ENCODE assay signal across 8 mouse cellular contexts in the genomic region with DNA sequence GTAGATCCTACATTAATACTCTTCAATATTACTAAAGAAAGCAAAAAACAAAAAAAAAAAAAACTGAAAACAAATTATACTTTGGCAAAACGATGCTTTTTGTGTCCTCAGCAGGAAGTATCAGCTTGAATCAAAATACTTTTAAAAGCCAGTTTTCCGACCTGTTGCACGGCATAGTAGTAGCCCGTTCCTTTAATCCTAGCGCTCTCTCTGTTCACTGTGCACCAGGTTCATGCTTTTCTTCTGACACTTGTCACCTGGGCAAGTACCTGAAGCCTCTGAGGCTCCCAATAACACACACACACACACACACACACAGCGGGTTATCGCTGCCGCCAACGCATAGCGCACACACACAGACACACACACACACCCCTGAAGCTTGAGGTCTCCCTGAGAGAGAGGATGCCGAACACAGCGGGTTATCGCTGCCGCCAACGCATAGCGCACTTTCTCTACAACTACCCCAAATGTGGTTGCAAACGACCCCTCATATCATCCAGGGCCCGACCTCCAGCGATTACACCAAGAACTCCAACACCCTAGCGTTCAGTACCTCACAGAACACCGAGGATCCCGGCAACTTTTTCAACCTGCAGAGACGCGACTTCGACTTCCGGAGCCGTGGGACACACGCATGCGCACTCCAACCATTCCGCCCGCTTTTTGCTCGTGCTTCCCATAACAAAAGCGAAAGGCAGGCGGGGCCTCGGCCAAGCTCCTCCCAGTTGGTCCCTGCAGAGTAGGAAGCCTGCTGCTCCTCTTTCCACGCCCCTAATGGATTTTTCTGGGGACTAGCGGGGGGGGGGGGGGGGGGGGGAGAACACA. TPM values are rescaled to one million over a fixed set of nuclear protein-coding genes. Genes with fewer than 3 reads are reported as not detected.
DNase-seq lines count a peak whose midpoint lies in the region; ATAC-seq lines count a peak whose summit lies in the region.

A gene (minus strand): TSS at position 645 of the 828 bp plus-strand sequence.

- whole genome bisulfite sequencing in hindbrain, embryonic 11.5 days, result under 1% methylated on average over 35 of the region's 37 CpGs

- H3K4me2 ChIP-seq in hindbrain, embryonic 11.5 days (replicated peaks; ENCODE audit: low read depth, low read length), result peak within 1 kb of the TSS; percentile 52

- H3K36me3 ChIP-seq in hindbrain, embryonic 11.5 days (ENCODE audit: control insufficient read depth, insufficient read depth, low read length), result no peaks in the 10 kb centered on the region

- ATAC-seq in hindbrain, embryonic 11.5 days (ENCODE audit: low FRiP score), result peak; percentile 99

- no peak within 1 kb of the TSS for H3K27ac ChIP-seq in hindbrain, embryonic 11.5 days (ENCODE audit: low read depth, low read length)

- peak within 1 kb of the TSS; percentile 35 for H3K9ac ChIP-seq in hindbrain, embryonic 11.5 days (ENCODE audit: low read depth, low read length)

- H3K9me3 ChIP-seq in hindbrain, embryonic 11.5 days (ENCODE audit: control insufficient read depth, low read length), result no peaks in the 10 kb centered on the region

- no peaks in the 10 kb centered on the region for H3K4me1 ChIP-seq in hindbrain, embryonic 11.5 days (replicated peaks; ENCODE audit: control insufficient read depth, insufficient read depth, low read length)

- DNase-seq in Muller cell, postnatal 12 days (ENCODE audit: inconsistent ontology term), result peak; percentile 98
- peak; percentile 95 for DNase-seq in cerebellum, adult 9-11 months
- peak; percentile 92 to 99 for DNase-seq in frontal cortex, adult 2 months (ENCODE audit: extremely low spot score in 1 of 2, low spot score in 1 of 2)
- peak; percentile 99 for DNase-seq in hindbrain, embryonic 11.5 days (ENCODE audit: low spot score)
- DNase-seq in layer of hippocampus, postnatal 10 days (ENCODE audit: low spot score in 2 of 2), result peak; percentile 96 to 98
- peak; percentile 99 for DNase-seq in lung, postnatal 10 days
- peak; percentile 97 for DNase-seq in ovary, postnatal 36 days (ENCODE audit: low spot score)
- peak; percentile 96 for DNase-seq in thymus, postnatal 25 days

- H3K27me3 ChIP-seq in hindbrain, embryonic 11.5 days (ENCODE audit: control insufficient read depth, insufficient read depth, low read length), result no peaks in the 10 kb centered on the region

- H3K4me3 ChIP-seq in hindbrain, embryonic 11.5 days (ENCODE audit: low read depth, low read length), result peak within 1 kb of the TSS; percentile 53

RNA-seq across cellular contexts. Expression of the gene that starts here (rescaled TPM):
- polyA plus RNA-seq in frontal cortex, adult 2 months (2012; rRNA removed), result 7.9 and 8.4 TPM in 2 replicates
- 9.3 and 11.3 TPM in 2 replicates for polyA plus RNA-seq in hindbrain, embryonic 11.5 days (2014; fragmentation: Nextera tagmentation; extraction: Ambion mirVana)
- 1 to 10 TPM; 5.8 to 5.9 TPM for total RNA-seq in layer of hippocampus, postnatal 10 days (2021)
